18 mouse cellular contexts compared by ENCODE assay signal in genomic region chr16:81285882-81286281, GRCm38 (mm10).
"Had no signal": no experiment of that assay in that cellular context is flagged by ENCODE, and none has a peak within 500 bp of the region (broad histone marks: within the 10 kb centered on the region; RNA-seq: fewer than 3 reads in every experiment).

No protein-coding gene starts in this region.

- H3K4me2 ChIP-seq: liver, embryonic 13.5 days; neural tube, embryonic 13.5 days; stomach, embryonic 15.5 days had no signal

- ATAC-seq: intestine, embryonic 16.5 days had no signal

- H3K36me3 ChIP-seq: liver, embryonic 13.5 days; neural tube, embryonic 13.5 days; stomach, embryonic 15.5 days had no signal

- H3K27me3 ChIP-seq: liver, embryonic 13.5 days; neural tube, embryonic 13.5 days; stomach, embryonic 15.5 days had no signal

- H3K4me3 ChIP-seq: left cerebral cortex, adult 2 months; liver, embryonic 13.5 days; myocyte; neural tube, embryonic 13.5 days; stomach, embryonic 15.5 days had no signal

- H3K27ac ChIP-seq: left cerebral cortex, adult 2 months; liver, embryonic 13.5 days; neural tube, embryonic 13.5 days; stomach, embryonic 15.5 days had no signal

- H3K9ac ChIP-seq: liver, embryonic 13.5 days; neural tube, embryonic 13.5 days; stomach, embryonic 15.5 days had no signal

- H3K4me1 ChIP-seq: liver, embryonic 13.5 days; neural tube, embryonic 13.5 days; stomach, embryonic 15.5 days had no signal

- H3K9me3 ChIP-seq: liver, embryonic 13.5 days; neural tube, embryonic 13.5 days; stomach, embryonic 15.5 days had no signal

- DNase-seq: kidney, adult 18-20 months; kidney, adult 9 months; kidney, postnatal 14 days; kidney, postnatal 4 days; layer of hippocampus, adult 9-11 months; liver, embryonic 13.5 days; lung, adult 2 months; lung, postnatal 14 days; lung, postnatal 4 days; retina, postnatal 1 day; right cerebral cortex, postnatal 25 days; spleen, adult 18-20 months; thymus, postnatal 25 days had no signal
